Mouse (Mus musculus) erythroblast, embryonic 14.5 days (primary cell): ENCODE data around the gene Olfr193.

Source experiments
- GATA1 ChIP-seq: IDR thresholded peaks from 2 replicates; pipeline ENCODE4 v1.6.1; 2012; ENCODE audit warnings: low read length, inconsistent platforms, mixed read lengths
- TAL1 ChIP-seq: IDR thresholded peaks from 3 replicates; pipeline ENCODE4 v1.6.1; 2012; ENCODE audit warnings: low read length, inconsistent platforms, mixed read lengths

- TF ChIP-seq GATA1 (no peak), TAL1 (no peak)
These were observed 9.3 kb upstream of the Olfr193 start, which contains the start of gene Olfr194 for GRCm38 (mm10) chr16:59120969-59121368.
